Mouse (Mus musculus) brain, adult 2 months (tissue): ENCODE results near the gene Lgr6.
"Not testable (repeated sequence)": the region's sequence is repeated elsewhere in the genome, so short reads cannot be mapped to it uniquely, and the experiment has no call there.

Experiments used
- DNase-seq: peaks from one replicate; pipeline ENCODE4 v3.0.0; 2011; ENCODE audit warnings: low read depth, low spot score

Lgr6 gene

GRCm38 (mm10) chr1:135128986-135129385 is 23.9 kb upstream of the Lgr6 start:
- no peak for DNase-seq

- DNase-seq: peak; percentile 60
Observed at GRCm38 (mm10) chr1:135128011-135128441, 22.9 kb upstream of the Lgr6 start.

- DNase-seq: peak; percentile 56
Observed at GRCm38 (mm10) chr1:135126443-135127027, 21.5 kb upstream of the Lgr6 start.

GRCm38 (mm10) chr1:135125990-135126389 is 20.9 kb upstream of the Lgr6 start:
- DNase-seq: no peak

- no peak for DNase-seq
Observed at GRCm38 (mm10) chr1:135124573-135125363, 19.7 kb upstream of the Lgr6 start.

- peak; percentile 77 for DNase-seq
Observed at GRCm38 (mm10) chr1:135112661-135113060, 7.6 kb upstream of the Lgr6 start.

- DNase-seq: not testable (repeated sequence)
Observed at GRCm38 (mm10) chr1:135111271-135111670, 6.2 kb upstream of the Lgr6 start.

- DNase-seq: peak; percentile 65
Observed at GRCm38 (mm10) chr1:135110075-135110474, 5.0 kb upstream of the Lgr6 start.

- DNase-seq: peak; percentile 33
Observed at GRCm38 (mm10) chr1:135108611-135109010, 3.5 kb upstream of the Lgr6 start.

GRCm38 (mm10) chr1:135105951-135106350 is 875 bp upstream of the Lgr6 start:
- peak; percentile 74 for DNase-seq

GRCm38 (mm10) chr1:135100400-135100799 is 4.7 kb downstream of the Lgr6 start:
- no peak for DNase-seq

- no peak for DNase-seq
Observed at GRCm38 (mm10) chr1:135098441-135098840, 6.6 kb downstream of the Lgr6 start.

- no peak for DNase-seq
Observed at GRCm38 (mm10) chr1:135097441-135097840, 7.6 kb downstream of the Lgr6 start.

GRCm38 (mm10) chr1:135096312-135096711 is 8.8 kb downstream of the Lgr6 start:
- DNase-seq: peak; percentile 67

GRCm38 (mm10) chr1:135095189-135095588 is 9.9 kb downstream of the Lgr6 start:
- no peak for DNase-seq

GRCm38 (mm10) chr1:135094723-135095122 is 10.4 kb downstream of the Lgr6 start:
- no peak for DNase-seq

- no peak for DNase-seq
Observed at GRCm38 (mm10) chr1:135090914-135091313, 14.2 kb downstream of the Lgr6 start.

GRCm38 (mm10) chr1:135089626-135090025 is 15.4 kb downstream of the Lgr6 start:
- peak; percentile 46 for DNase-seq

- DNase-seq: peak; percentile 37
Observed at GRCm38 (mm10) chr1:135087414-135087813, 17.7 kb downstream of the Lgr6 start.

- no peak for DNase-seq
Observed at GRCm38 (mm10) chr1:135086015-135086414, 19.1 kb downstream of the Lgr6 start.

GRCm38 (mm10) chr1:135085296-135085871 is 19.7 kb downstream of the Lgr6 start:
- DNase-seq: no peak

- DNase-seq: no peak
Observed at GRCm38 (mm10) chr1:135083465-135083864, 21.6 kb downstream of the Lgr6 start.

- no peak for DNase-seq
Observed at GRCm38 (mm10) chr1:135082267-135082666, 22.8 kb downstream of the Lgr6 start.
